Mouse (Mus musculus): ENCODE measurements at regions not wholly inside any gene's neighbourhood (a gene's known extent, or its start where the extent isn't known, plus 50 kb on each side); places are given as distances from the start of the nearest gene placed in this dataset.

DNA sequence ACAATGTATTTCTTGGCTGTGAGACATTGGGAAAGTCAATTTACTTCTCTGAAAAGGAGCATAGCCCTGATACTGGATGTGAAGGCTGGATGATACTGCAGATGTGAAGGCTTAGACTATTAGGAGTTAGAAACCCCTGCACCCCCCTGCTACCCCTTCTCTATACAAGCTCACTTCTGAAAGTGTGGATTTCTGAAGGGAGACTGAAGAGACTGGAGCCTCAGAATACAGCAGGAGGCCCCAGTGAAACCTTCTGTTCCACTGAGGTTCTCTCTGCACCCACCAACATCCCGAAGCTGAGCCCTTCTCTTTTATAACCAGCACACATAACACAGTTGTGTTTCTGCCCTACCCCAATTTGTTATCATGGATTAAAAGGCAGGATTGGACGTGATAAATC lies 131.7 kb upstream of the Vangl1 start:
- ATAC-seq (replicated peaks in 1 of 2; ENCODE audit: insufficient read depth in 1 of 2, low FRiP score in 2 of 2, low TSS enrichment in 1 of 2, low read depth in 1 of 2, poor library complexity in 2 of 2, severe bottlenecking in 2 of 2) = no peak

DNA sequence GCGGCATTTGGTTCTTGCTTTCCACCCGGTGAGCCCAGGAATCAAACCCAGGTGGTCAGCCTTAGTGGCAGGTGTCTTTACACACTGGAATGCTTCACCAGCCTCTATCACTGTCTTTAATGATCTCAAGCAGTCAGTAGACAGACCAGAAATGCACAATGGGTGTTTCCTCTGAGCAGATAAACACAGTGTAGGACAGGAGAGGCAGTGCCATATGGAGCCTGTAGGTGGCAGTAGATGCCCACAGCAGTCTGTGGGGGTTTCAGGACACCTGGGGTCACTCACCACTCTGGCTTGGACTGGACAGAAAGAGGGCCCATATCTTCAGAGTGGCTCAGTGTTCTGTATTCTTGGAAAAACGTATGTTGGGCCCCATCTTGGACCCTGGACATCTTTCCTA lies 130.7 kb upstream of the Vangl1 start:
- ATAC-seq (replicated peaks in 1 of 2; ENCODE audit: insufficient read depth in 1 of 2, low FRiP score in 2 of 2, low TSS enrichment in 1 of 2, low read depth in 1 of 2, poor library complexity in 2 of 2, severe bottlenecking in 2 of 2) = no peak; a peak in 1 of 4 replicates

DNA sequence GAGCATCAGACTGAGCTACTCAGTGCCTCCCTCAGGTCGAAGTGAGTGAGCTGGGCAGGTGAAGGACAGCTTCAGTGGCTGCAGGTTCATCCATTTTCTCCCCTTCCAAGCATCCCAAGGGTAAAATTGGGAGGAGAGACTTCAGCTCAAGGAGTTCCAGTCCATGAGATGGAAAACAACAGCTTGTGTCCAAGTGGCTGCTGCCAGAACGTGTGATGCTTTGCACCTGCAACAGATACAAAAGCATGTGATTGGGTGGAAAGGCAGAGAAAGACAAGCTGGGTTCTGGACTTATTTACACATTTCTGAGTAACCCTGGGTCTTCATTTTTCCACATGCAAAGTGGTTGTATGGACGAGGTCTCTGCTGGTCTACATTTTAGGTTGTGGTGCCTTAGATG lies 127.7 kb upstream of the Vangl1 start:
- no peak for ATAC-seq (replicated peaks in 1 of 2; ENCODE audit: insufficient read depth in 1 of 2, low FRiP score in 2 of 2, low TSS enrichment in 1 of 2, low read depth in 1 of 2, poor library complexity in 2 of 2, severe bottlenecking in 2 of 2)

DNA sequence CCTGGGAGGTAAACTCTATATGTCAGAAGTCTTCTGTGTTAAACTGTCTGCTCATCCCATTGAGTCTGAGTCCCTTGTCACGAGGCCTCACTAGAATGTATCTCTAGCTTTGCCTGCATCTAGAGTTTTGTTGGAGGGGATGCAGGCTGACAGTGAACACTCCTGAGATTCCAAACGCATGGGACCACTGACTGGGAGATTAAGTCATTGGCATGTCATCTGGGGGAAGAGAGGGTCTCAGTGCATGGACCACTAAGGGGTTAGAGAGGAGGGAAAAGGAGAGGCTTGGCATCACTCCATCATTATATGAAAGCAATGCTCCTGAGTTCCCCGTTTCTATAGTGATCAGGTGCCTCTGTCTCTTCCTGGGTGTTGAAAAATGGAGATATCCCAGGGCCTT lies 114.8 kb upstream of the Vangl1 start:
- no peak for ATAC-seq (replicated peaks in 1 of 2; ENCODE audit: insufficient read depth in 1 of 2, low FRiP score in 2 of 2, low TSS enrichment in 1 of 2, low read depth in 1 of 2, poor library complexity in 2 of 2, severe bottlenecking in 2 of 2)

DNA sequence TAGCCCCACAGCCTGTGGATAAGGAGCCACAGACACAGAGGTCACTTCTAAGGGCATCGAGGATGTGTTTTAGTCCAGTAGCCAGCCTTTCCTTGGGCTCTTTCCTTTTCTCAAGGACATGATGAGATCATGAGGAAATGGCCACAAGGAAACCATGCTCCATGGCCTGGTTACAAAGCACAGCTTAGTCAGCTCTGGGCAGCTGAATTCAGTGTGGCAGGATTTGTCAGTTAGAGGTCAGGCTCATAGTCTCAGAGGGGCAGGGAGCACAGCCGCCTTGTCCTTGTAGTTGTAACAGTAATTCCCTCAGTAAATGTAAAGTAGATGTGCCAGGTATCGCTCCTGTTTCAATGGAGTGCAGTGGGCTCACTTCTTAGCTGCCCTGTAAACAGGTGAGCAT lies 111.7 kb upstream of the Vangl1 start:
- no peak for ATAC-seq (replicated peaks in 1 of 2; ENCODE audit: insufficient read depth in 1 of 2, low FRiP score in 2 of 2, low TSS enrichment in 1 of 2, low read depth in 1 of 2, poor library complexity in 2 of 2, severe bottlenecking in 2 of 2)

DNA sequence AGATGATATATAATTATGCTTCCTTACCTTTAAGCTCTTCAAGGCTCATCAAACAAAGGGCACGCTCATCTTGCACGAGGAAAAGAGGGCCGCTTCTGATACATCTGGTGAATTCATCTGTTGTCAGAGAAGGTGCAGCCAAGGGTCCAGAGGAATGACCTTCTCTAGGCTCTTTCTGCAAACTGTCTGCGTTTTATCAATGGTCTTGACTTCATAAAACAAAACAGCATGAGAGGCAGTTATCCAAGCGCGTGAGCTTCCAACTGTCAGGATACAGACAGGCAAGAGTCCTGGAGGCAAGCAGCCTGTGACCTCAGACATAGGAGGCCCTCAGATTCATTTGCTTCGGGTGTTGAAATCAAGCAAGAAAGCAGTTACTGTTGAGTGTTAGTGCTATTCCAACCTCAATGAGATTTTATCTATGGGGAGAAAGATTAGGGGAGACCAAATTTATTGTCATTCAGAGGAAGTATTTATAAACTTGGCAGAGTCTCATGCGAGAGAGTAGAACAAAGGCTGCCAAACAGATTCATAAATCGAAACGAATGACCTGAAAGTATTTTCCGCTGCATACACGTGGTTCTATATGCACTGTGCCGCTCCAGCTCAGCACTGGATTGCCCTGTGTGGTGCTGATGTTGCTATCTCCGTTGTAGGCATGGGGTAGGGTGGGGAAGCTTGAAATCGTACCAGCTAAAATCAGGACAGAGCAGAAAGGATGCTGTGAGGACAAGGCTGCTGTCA lies 107.2 kb upstream of the Vangl1 start:
- no peak for ATAC-seq (replicated peaks in 1 of 2; ENCODE audit: insufficient read depth in 1 of 2, low FRiP score in 2 of 2, low TSS enrichment in 1 of 2, low read depth in 1 of 2, poor library complexity in 2 of 2, severe bottlenecking in 2 of 2)

DNA sequence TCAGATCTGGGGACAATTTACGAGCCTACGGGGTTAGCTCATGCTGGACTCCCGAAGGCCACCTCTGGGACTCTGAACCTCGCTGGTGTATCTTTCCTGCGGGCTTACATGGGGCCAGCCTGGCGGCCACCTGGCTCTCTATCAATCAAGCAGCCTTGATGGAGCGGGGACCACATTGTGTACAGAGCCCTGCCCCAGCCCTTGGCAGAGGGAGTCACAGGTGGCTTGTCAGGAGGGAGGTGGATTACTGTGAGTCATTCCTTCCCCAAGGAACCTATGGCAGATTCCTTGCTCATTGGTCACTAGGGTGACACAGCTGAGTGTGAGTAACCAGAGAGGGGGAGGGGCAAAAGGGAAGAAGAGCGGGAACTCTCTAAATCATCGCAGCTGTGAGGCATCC lies 105.8 kb upstream of the Vangl1 start:
- no peak for ATAC-seq (replicated peaks in 1 of 2; ENCODE audit: insufficient read depth in 1 of 2, low FRiP score in 2 of 2, low TSS enrichment in 1 of 2, low read depth in 1 of 2, poor library complexity in 2 of 2, severe bottlenecking in 2 of 2)

GRCm38 (mm10) chr3:102309756-102310155 lies 105.3 kb upstream of the Vangl1 start:
- ATAC-seq (replicated peaks in 1 of 2; ENCODE audit: insufficient read depth in 1 of 2, low FRiP score in 2 of 2, low TSS enrichment in 1 of 2, low read depth in 1 of 2, poor library complexity in 2 of 2, severe bottlenecking in 2 of 2) = peak; percentile 69 to 71; a peak in 3 of 4 replicates

- ATAC-seq (replicated peaks in 1 of 2; ENCODE audit: insufficient read depth in 1 of 2, low FRiP score in 2 of 2, low TSS enrichment in 1 of 2, low read depth in 1 of 2, poor library complexity in 2 of 2, severe bottlenecking in 2 of 2) = no peak
Measured at GRCm38 (mm10) chr3:102307656-102308055, 103.2 kb upstream of the Vangl1 start.

DNA sequence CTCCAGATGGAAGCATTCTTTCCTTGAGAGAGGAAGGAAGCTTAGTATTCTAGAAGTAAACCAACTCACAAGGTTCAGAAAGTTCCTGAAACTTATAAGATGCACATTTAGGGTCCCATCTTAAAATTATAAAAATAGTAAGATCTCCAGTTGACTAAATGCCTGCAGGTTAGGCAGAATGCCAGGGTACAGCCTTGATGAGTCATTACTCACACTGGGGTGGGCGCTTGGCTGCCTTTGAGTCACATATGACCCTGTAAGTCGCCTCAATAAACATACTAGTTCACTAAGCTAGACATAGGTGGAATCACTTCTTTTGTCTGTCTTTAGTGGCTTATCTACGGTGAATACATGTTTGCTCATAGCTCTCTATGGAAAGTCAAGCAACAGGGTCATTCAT lies 87.9 kb upstream of the Vangl1 start:
- ATAC-seq (replicated peaks in 1 of 2; ENCODE audit: insufficient read depth in 1 of 2, low FRiP score in 2 of 2, low TSS enrichment in 1 of 2, low read depth in 1 of 2, poor library complexity in 2 of 2, severe bottlenecking in 2 of 2) = no peak

GRCm38 (mm10) chr3:102281983-102282382 lies 77.5 kb upstream of the Vangl1 start:
- ATAC-seq (replicated peaks in 1 of 2; ENCODE audit: insufficient read depth in 1 of 2, low FRiP score in 2 of 2, low TSS enrichment in 1 of 2, low read depth in 1 of 2, poor library complexity in 2 of 2, severe bottlenecking in 2 of 2) = no peak

DNA sequence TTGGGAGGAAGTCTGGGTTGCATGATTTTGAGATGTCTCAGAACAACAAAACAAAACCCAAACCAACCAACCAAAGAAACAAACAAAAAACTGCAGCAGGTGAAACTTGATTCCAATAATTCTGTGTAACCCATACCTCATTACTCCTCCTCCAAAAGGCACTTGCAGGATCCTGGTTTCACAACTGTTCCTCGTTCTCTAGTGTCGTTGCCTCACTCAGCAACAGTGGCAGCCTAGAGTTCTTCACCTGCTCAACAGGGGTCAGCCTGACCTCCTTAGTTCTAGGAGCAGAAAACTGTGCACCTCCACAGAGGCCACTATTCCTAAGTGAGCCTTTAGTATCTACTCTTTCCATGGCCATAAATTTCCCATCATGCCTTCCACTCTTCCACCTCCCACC lies 72.3 kb upstream of the Vangl1 start:
- no peak for ATAC-seq (replicated peaks in 1 of 2; ENCODE audit: insufficient read depth in 1 of 2, low FRiP score in 2 of 2, low TSS enrichment in 1 of 2, low read depth in 1 of 2, poor library complexity in 2 of 2, severe bottlenecking in 2 of 2)

GRCm38 (mm10) chr3:102276283-102276682 lies 71.8 kb upstream of the Vangl1 start:
- no peak for ATAC-seq (replicated peaks in 1 of 2; ENCODE audit: insufficient read depth in 1 of 2, low FRiP score in 2 of 2, low TSS enrichment in 1 of 2, low read depth in 1 of 2, poor library complexity in 2 of 2, severe bottlenecking in 2 of 2)

DNA sequence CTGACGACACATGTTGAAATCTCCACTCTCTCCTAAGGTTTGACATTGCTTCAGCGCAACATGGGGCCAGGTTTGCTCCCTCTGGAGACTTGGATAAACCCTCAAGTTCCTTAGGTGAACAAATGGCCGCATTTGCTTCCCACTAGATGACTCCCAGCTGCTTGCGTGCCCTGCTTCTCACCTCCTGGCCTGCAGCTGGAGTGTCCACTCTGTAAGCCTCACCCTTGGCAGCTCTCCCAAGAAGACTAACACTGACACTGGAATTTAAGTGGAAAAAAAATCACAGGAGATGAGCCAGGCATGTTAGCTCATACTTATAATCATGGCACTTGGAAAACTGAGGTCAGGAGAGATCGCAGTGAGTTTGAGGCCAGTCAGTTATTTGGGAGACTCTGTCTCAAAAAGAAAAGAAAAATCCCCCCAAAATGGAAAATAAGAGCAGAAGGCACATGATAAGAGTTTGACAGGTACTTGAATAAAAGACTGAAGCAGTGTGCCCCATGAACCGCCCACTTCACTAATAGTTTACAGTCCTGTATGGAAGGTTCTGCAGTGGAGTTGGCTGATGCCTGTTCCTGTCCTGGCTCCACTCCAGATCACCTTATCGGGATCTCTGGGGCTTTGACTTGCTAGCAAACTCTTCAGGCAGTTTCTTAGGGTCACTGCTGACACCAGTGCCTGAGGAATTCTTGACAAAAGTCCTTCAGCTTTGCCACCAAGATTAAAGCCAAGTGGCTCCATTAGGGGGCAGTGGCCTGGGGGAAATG lies 70.9 kb upstream of the Vangl1 start:
- no peak for ATAC-seq (replicated peaks in 1 of 2; ENCODE audit: insufficient read depth in 1 of 2, low FRiP score in 2 of 2, low TSS enrichment in 1 of 2, low read depth in 1 of 2, poor library complexity in 2 of 2, severe bottlenecking in 2 of 2)

GRCm38 (mm10) chr3:102270779-102271178 lies 66.3 kb upstream of the Vangl1 start:
- no peak for ATAC-seq (replicated peaks in 1 of 2; ENCODE audit: insufficient read depth in 1 of 2, low FRiP score in 2 of 2, low TSS enrichment in 1 of 2, low read depth in 1 of 2, poor library complexity in 2 of 2, severe bottlenecking in 2 of 2)

DNA sequence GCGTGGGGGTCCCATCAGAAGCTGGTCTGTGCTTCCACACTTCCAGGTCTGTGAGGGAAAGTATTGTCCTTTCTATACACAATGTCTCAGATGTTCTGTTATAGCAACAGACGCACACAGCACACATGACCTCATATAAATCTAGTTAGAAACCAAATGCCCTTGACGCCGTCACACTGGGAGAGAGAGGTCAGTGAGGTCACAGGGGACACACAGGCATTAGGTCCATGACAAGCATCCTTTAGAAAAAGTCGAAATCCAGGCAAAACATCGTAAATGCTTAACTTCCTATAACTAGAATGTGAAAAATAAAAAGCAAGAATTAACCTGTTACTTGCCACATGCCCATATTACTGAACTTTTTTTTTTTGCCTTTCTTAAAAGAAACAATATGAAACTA lies 65.8 kb upstream of the Vangl1 start:
- ATAC-seq (replicated peaks in 1 of 2; ENCODE audit: insufficient read depth in 1 of 2, low FRiP score in 2 of 2, low TSS enrichment in 1 of 2, low read depth in 1 of 2, poor library complexity in 2 of 2, severe bottlenecking in 2 of 2) = no peak

- no peak for ATAC-seq (replicated peaks in 1 of 2; ENCODE audit: insufficient read depth in 1 of 2, low FRiP score in 2 of 2, low TSS enrichment in 1 of 2, low read depth in 1 of 2, poor library complexity in 2 of 2, severe bottlenecking in 2 of 2)
Measured at GRCm38 (mm10) chr3:102266136-102266535, 61.6 kb upstream of the Vangl1 start.

GRCm38 (mm10) chr3:102265146-102265545 lies 60.7 kb upstream of the Vangl1 start:
- ATAC-seq (replicated peaks in 1 of 2; ENCODE audit: insufficient read depth in 1 of 2, low FRiP score in 2 of 2, low TSS enrichment in 1 of 2, low read depth in 1 of 2, poor library complexity in 2 of 2, severe bottlenecking in 2 of 2) = no peak

- 0 out of 4 replicates have a peak, but pooled peaks of 1 of the 2 experiments have one; percentile 17 for ATAC-seq (replicated peaks in 1 of 2; ENCODE audit: insufficient read depth in 1 of 2, low FRiP score in 2 of 2, low TSS enrichment in 1 of 2, low read depth in 1 of 2, poor library complexity in 2 of 2, severe bottlenecking in 2 of 2)
Measured at GRCm38 (mm10) chr3:102263326-102263725, 58.8 kb upstream of the Vangl1 start.

All from hematopoietic stem cell, adult 5-6 weeks (primary cell).